ENCODE assay signal across 23 mouse cellular contexts in the genomic region with DNA sequence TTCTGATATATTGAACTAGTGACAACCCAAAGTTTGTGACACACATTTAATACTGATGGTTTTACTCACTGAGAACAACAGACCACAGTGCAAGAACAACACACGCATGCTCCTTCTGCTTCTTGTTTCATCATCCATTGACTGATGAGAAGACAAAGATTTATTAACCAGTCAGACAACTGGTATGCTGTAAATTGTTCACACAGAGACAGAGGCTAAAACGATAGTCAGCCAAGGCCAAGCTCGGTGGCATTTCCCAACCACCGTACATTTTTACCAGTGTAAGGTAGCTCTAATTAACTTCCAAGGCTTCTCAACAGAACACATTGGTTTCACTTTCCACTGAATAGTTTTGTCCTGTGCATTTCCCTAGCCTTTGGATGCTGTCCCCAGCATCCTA.
"Had no signal": no experiment of that assay in that cellular context is flagged by ENCODE, and none has a peak within 500 bp of the region (broad histone marks: within the 10 kb centered on the region; RNA-seq: fewer than 3 reads in every experiment).

No protein-coding gene starts in this region.

- H3K36me3 ChIP-seq: heart, embryonic 13.5 days; heart, embryonic 15.5 days; hindbrain, embryonic 13.5 days; hindbrain, embryonic 15.5 days; limb, embryonic 13.5 days; limb, embryonic 15.5 days; liver, embryonic 12.5 days had no signal

- H3K4me3 ChIP-seq: heart, adult 2 months; heart, embryonic 13.5 days; heart, embryonic 15.5 days; hindbrain, embryonic 13.5 days; hindbrain, embryonic 15.5 days; limb, embryonic 13.5 days; limb, embryonic 15.5 days; liver, embryonic 12.5 days had no signal

- H3K4me1 ChIP-seq: heart, embryonic 15.5 days; hindbrain, embryonic 15.5 days; limb, embryonic 13.5 days; limb, embryonic 15.5 days; liver, embryonic 12.5 days had no signal

- H3K27me3 ChIP-seq: heart, embryonic 13.5 days; heart, embryonic 15.5 days; hindbrain, embryonic 13.5 days; hindbrain, embryonic 15.5 days; limb, embryonic 13.5 days; limb, embryonic 15.5 days; liver, embryonic 12.5 days had no signal

- H3K4me2 ChIP-seq: heart, embryonic 11.5 days; heart, embryonic 13.5 days; heart, embryonic 15.5 days; hindbrain, embryonic 13.5 days; hindbrain, embryonic 15.5 days; limb, embryonic 13.5 days; limb, embryonic 15.5 days; liver, embryonic 12.5 days had no signal

- DNase-seq: gastrocnemius, postnatal 14 days; gastrocnemius, postnatal 36 days; heart, adult 11 months; heart, adult 2 months; heart, postnatal 14 days; heart, postnatal 36 days; kidney, adult 11 months; kidney, adult 2 months; kidney, postnatal 14 days; kidney, postnatal 36 days; layer of hippocampus, adult 9-11 months; layer of hippocampus, postnatal 36 days; left cerebral cortex, postnatal 4 days had no signal

- H3K9ac ChIP-seq: heart, embryonic 13.5 days; heart, embryonic 15.5 days; hindbrain, embryonic 13.5 days; hindbrain, embryonic 15.5 days; limb, embryonic 13.5 days; limb, embryonic 15.5 days; liver, embryonic 12.5 days; liver, embryonic 14.5 days had no signal

- H3K9me3 ChIP-seq: heart, embryonic 13.5 days; heart, embryonic 15.5 days; hindbrain, embryonic 13.5 days; hindbrain, embryonic 15.5 days; limb, embryonic 13.5 days; limb, embryonic 15.5 days; liver, embryonic 12.5 days had no signal

- H3K27ac ChIP-seq: heart, adult 2 months; heart, embryonic 13.5 days; heart, embryonic 15.5 days; hindbrain, embryonic 13.5 days; hindbrain, embryonic 15.5 days; hindbrain, postnatal 0 days; limb, embryonic 13.5 days; limb, embryonic 15.5 days; liver, embryonic 12.5 days; liver, embryonic 14.5 days had no signal

- ATAC-seq: hindbrain, postnatal 0 days; liver, embryonic 12.5 days had no signal
